Mouse (Mus musculus): ENCODE measurements around the gene Klhdc7b. TPM values are rescaled to one million over a fixed set of nuclear protein-coding genes. Genes with fewer than 3 reads are reported as not detected.

The Klhdc7b gene
- total RNA-seq, 2 experiments from 2014 or later: 0.30 to 0.34 TPM

DNA sequence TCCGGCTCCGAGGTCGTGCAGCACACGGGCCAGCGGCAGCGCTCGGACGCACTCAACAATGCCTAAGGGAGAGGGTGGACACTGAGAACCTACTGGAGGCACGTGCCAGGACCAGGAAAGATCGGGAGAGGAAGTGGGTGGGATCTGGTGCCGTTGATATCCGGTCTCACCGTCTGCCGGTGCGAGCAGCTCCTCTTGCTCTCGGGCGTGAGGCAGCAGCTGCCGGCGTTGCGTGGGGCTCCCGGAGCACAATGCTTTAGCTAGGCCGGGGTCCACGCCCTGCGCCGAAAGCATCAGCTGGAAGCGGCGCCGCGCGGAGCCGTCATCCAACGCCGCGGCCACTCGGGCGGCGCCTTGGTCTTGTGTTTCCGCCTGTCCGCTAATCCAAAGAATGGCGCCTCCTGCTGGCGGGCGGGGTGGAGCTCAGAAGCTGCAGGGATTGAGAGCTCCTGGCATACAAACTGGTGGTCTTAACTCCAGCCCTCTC, 10.9 kb upstream of the Klhdc7b start, which contains the start of gene Sco2:
Gene Sco2 (minus strand): TSS at position 85 of the 487 bp plus-strand sequence.
- peak; percentile 93 for DNase-seq (ENCODE audit: low spot score in 2 of 2)
- intact Hi-C loops (cut with DNase I): loop anchor here (2.0 kb wide), 1 partner anchor 19 kb away; the partner anchor contains the start of genes Lmf2 and Ncaph2

DNA sequence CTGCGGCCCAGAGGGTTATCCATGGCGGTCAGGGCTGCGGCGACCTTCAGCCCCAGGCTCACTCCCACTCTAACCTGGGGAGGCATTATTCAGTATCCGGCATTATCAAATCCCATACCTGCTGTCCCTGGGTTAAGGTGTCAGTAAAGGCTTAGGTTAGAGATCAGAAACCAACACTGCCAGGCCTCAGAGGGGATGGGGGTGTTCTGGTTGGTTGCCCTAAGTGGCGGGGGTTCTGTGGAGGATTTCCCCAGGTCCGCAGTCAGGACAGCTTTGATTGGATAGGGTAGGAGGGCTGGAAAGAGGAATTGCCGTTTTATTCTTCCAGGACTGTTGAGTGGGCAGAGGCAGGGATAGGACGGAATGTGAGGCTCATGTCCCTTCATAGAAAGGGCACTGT, 10.4 kb upstream of the Klhdc7b start:
- intact Hi-C loops (cut with DNase I): no loop called here
- no peak for DNase-seq (ENCODE audit: low spot score in 2 of 2)

DNA sequence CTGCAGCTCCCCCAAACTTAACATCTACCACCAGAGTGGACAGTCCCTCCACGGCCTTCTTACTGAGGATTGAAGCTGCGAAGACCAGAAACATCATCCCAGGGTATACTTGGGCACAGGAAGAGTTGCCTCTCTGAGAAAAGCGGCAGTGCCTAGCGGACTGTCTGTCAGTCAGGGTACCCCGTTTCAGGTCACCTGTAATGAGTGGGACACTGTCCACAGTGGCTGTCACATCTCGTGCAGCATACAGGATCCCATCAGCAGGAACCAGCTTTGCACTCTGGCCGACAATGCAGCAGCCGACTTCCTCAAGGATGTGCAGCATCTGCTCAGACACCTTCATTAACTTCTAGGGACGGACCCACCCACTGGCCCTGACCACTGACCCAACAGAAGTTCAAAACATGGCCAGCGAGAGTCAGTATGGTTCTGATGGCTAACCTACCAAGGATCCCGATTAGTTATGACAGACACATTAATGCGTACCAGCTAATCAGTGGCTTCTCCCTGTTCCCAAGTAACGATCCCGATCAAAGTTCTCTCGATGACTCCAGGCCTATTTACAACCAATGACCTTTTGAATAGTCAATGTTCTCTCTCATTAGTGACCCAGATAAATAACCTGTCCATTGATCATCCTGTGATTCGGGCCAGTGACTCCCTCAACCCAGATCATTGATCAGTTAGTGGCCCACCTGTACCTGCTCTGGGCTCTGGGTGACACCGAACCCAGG, 9.7 kb upstream of the Klhdc7b start:
- intact Hi-C loops (cut with DNase I): loop anchor here (5.0 kb wide), 1 partner anchor 92 kb away; no protein-coding TSS in a partner anchor
- DNase-seq (ENCODE audit: low spot score in 2 of 2): no peak

DNA sequence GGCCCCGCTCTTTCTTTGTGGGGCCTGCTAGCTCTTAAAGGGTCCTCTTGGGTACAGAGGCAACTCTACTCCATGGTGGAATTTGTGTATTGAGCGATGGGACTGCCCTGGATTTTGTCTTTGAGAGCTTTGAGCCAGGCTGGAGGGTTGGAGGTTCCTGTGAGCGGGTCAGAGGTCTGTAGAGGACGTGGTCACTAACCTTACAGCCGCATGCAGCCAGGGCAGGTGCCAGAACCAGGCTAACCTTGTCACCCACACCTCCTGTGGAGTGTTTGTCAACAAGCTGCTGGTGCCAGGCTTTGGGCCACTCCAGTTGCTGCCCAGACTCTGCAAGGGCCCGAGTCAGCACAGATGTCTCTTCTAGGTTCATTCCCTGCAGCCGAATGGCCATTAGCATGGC, 8.7 kb upstream of the Klhdc7b start:
- no peak for DNase-seq (ENCODE audit: low spot score in 2 of 2)
- intact Hi-C loops (cut with DNase I): loop anchor here (5.0 kb wide), 1 partner anchor 91 kb away; no protein-coding TSS in a partner anchor

DNA sequence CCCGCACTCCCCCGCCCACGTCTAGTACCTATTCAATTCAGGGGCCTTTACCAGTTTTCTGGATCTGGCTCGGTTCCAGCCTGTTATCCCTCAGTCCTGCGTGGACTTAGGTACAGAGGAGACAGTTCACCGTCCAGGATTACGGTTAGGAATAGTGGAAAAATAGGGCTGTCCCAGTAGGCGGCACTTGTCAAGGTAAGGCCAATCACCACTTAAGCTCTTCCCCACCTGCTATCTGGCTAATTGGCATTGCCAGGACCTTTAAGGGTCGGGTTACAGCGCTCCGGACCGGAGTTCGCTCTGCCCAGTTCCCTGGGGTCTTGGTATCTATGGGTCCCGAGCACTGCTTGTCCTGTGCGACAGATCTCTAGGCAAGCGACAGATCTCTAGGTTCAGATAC, 7.8 kb upstream of the Klhdc7b start, which contains the start of gene Tymp:
Gene Tymp (minus strand): TSS at position 83 of the 400 bp plus-strand sequence.
- intact Hi-C loops (cut with DNase I): loop anchor here (5.0 kb wide), 1 partner anchor 90 kb away; no protein-coding TSS in a partner anchor
- no peak for DNase-seq (ENCODE audit: low spot score in 2 of 2)

DNA sequence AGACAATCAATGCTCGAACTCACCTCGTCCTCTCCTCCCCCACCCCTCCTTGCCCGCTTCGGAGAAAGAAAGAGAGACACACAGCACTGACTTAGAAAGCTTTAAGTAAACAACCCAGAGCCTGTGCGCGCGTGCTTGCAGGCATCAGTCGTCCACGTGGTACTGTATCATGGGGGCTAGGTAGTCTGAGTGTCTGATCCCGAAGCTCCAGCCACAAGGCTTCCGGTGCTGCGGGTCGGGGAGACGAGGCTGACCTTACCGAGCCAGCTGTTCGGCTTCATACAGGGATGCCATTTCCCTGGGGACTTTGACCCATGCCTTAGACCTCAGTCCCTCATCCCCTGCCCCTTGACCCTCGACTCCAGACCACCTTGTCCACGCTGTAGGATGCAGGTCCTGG, 7.4 kb upstream of the Klhdc7b start:
- intact Hi-C loops (cut with DNase I): loop anchor here (5.0 kb wide), 1 partner anchor 90 kb away; no protein-coding TSS in a partner anchor
- no peak for DNase-seq (ENCODE audit: low spot score in 2 of 2)

DNA sequence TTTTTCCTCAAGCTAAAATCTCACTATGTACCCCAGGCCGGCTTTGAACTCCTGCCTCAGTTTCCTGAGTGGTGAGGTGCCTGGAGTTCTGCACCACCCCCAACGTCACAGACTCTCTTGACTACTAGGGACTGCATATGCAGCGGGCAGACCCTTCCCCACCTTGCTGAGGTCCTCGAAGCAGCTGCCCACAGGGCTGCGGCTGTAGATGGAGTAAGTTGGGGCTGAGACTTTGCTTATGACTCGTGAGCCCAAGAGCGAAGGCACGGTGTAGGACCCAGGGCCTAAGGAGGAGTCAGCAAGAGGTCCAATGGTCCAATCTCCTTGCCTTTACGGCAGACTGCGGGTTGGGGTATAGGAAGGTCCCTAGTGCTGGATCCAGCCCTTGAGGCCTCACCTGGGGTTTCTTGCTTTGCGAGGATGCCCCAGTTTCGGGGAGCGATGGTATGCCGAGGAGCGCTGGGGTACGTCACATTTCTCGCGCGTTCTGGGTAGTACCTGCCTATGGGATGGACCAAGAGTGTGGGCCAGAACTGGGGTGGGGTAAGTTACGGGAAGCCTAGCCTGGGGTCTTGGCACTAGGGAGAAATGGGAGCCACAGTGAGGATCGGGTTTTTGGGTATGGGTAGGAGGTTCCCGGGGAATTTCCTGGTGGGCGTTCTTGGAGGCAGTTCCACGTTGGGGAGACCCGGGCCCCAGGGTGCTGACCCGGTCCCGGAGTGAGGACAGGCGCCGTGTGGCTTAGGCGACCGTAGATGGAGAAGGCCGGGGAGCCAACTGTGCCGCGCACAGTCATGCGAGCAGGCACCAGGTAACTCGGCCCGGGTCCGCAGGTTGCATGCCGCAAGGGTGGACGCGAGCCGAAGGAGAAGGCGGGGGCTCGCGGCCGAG, 6.5 kb upstream of the Klhdc7b start:
- intact Hi-C loops (cut with DNase I): loop anchor here (5.0 kb wide), 1 partner anchor 89 kb away; no protein-coding TSS in a partner anchor
- no peak for DNase-seq (ENCODE audit: low spot score in 2 of 2)

DNA sequence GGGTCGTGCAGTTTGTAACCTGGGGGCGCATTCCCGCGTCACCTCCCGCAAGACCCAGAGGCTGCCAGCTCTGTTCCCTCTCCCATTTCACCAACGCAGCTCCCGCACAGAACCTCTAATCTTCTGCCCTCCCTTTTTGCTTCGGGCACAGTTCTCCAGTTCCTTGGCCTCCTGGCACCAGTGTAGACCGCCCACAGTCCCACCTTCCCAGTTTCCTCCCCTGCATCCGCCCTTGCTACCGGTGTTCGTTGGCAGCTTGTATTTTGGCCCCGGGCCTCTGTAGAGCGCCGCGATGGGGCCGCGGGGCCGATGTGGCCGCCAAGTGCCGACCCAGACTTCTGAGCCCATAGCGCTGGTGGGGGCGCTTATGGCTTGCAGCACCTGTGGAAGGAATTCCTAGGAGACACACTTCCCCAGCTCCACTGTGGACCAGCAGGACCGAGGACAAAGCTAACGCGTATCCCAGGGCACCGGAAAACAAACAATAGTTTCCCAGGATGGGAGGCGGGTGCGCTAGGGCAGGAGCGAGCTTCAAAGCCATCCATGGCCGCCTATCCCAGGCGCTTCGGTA, 5.8 kb upstream of the Klhdc7b start, which contains the start of gene Odf3b:
Gene Odf3b (minus strand): TSS at position 452 of the 571 bp plus-strand sequence.
- DNase-seq (ENCODE audit: low spot score in 2 of 2): no peak
- intact Hi-C loops (cut with DNase I): loop anchor here (5.0 kb wide), 1 partner anchor 88 kb away; no protein-coding TSS in a partner anchor

DNA sequence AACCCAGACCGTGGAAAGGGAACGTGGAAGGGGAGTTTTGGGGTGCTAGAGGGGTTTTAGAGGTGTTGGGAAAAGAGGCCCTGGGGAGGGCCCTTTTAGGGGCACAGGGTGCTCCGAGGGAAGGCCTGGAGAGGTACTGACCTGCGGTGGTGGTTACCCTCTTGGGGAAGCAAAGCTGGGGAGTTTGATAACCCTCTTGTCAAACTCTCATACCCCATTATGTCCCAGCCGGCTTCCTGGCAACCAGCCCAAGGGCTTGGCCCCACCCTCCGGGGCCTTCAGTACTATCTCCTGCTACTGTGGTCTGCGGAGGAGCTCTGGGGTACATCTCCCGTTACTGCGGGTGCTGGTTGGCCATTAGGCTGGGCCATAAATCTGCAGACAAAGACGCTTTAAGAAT, 5.3 kb upstream of the Klhdc7b start:
- intact Hi-C loops (cut with DNase I): loop anchor here (5.0 kb wide), 1 partner anchor 88 kb away; no protein-coding TSS in a partner anchor
- no peak for DNase-seq (ENCODE audit: low spot score in 2 of 2)

DNA sequence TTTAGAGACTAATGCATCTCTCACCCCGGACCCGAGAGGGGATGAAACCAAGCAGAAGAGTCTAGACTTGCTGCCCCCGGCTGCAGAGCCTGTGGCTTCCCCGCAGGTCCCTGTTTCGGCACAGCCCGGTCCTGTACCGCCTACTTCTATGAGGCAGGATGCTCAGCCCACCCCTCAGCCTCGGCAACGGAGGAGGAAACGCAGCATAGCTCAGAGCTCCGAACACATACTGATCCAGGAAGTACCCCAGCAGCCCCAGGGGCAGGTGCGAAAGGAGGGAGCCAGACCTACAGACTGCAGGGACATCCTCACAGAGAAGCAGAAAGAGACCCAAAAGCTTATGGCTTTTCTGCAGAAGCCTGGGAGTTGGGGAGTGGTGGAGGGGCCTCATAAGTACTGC, 2.4 kb downstream of the Klhdc7b start:
- no peak for DNase-seq (ENCODE audit: low spot score in 2 of 2)
- intact Hi-C loops (cut with DNase I): no loop called here

DNA sequence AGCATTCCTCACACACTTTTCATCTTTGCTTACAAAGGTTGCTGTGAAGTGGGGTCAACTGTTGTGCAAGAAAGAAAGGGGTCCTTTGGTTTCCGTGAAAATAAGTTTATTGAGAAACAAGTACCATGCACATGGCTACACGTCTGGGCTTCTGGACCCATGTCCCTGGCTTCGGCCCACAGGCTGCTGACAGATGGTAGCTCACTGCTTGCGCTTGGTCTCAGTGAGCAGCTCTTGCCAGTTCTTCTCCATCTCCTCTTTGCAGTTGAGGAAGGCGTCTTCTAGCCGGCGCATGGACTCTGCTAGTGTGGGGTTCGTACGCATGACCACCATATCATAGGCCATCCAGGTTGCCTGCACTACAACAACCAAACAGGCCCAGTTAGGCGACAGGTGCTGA, 5.4 kb downstream of the Klhdc7b start:
- no peak for DNase-seq (ENCODE audit: low spot score in 2 of 2)
- intact Hi-C loops (cut with DNase I): no loop called here

DNA sequence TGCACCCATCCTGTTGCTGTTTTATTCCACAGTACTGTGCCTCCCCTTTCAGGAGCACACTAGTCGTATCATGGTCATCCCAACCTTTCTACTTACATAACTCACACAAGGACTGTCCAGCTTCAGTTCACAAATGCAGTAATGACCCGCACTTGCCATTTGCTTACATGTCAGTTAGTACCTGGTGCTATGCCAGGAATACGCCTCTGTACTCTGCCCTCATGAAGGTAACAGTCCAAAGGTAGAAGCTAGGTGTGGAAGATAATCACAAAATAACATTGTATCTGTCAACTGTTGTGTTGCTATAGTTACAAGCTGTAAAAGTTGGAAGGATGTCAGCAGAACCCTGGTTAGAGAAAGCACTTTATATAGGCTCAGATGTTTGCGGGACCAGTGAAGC, 12.2 kb downstream of the Klhdc7b start:
- intact Hi-C loops (cut with DNase I): no loop called here
- no peak for DNase-seq (ENCODE audit: low spot score in 2 of 2)

DNA sequence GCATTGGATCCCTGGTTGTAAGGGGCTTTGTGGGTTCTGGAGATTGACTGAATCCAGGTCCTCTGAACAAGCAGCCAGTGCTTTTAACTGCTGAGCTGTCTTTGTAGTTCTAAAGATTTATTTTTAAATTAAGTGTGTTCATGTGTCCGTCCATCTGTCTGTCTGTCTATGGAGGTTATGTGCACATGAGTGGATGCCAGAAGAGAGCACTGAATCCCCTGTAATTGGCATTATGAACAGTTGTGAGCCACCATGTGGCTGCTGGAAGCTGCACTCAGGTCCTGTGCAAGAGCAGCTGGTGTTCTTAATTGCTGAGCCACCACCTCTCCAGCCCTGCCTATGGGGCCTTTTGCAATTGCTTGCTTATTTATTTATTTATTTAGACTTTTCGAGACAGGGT, 13.4 kb downstream of the Klhdc7b start:
- intact Hi-C loops (cut with DNase I): no loop called here
- no peak for DNase-seq (ENCODE audit: low spot score in 2 of 2)

DNA sequence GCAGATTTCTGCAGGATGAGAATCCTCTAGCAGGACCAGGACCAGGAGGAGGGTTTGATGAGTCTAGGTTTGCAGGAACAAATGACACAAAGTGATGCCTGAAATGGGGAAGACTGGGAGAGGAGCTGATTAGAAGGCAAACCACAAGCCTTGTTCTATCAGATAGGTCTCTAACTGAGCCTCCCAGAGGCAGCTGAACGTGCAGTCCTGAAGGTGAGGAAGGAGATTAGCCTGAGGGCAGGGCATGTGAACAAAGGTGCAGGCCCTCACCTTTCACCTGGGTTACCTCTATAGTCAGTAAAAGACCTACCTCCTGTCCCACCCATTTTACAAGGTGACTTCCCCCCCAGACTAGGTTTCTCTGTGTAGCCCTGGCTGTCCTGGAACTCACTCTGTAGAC, 15.0 kb downstream of the Klhdc7b start:
- no peak for DNase-seq (ENCODE audit: low spot score in 2 of 2)
- intact Hi-C loops (cut with DNase I): no loop called here

DNA sequence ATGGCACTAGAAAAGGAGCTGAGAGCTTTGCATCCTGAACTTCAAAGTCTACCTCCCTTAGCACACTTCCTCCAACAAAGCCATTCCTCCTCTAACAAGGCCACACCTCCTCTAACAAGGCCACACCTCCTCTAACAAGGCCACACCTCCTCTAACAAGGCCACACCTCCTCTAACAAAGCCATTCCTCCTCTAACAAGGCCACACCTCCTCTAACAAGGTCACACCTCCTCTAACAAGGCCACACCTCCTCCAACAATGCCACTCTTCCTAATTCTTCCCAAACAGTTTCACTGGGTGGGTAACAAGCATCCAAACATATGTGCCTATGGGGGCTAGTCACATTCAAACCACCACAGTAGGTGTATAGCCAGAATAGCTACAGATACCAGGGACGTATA, 17.8 kb downstream of the Klhdc7b start:
- DNase-seq (ENCODE audit: low spot score in 2 of 2): no peak
- intact Hi-C loops (cut with DNase I): no loop called here

DNA sequence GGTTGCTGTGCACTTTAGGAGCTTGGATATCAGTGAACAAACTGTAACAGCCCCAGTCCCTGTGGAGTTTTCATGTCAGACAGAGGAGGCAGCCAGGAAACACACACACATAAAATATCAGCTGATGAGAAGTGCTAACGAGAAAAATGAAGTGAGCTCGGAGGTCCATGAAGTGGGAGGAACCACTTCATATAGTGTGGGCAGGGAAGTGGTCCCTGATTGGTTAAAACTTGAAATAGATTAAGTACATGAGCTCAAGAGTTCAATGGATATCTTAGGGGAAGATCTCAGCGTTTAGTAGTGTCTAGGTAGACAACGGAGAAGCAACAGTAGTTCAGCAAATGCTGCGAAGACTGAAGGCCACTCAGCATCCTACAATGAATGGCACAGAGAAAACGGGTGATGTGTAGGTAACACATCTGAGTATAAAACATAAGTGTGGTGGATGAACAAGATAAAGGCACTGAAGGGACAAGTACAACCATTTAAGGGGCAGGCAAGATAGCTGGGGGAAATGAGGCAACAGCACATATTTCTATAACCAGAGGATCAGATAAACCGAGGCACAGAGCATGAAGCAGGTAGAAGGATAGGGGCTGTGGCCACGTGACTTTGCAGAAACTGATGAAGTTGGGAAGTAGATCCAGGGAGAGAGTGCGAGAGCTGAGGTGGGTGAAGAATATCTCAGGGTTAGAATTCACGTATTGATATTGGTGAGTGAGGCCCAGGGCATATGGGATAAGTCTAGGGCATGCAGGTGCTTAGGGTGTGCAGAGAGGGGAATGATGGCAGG, 20.3 kb downstream of the Klhdc7b start:
- no peak for DNase-seq (ENCODE audit: low spot score in 2 of 2)
- intact Hi-C loops (cut with DNase I): no loop called here

DNA sequence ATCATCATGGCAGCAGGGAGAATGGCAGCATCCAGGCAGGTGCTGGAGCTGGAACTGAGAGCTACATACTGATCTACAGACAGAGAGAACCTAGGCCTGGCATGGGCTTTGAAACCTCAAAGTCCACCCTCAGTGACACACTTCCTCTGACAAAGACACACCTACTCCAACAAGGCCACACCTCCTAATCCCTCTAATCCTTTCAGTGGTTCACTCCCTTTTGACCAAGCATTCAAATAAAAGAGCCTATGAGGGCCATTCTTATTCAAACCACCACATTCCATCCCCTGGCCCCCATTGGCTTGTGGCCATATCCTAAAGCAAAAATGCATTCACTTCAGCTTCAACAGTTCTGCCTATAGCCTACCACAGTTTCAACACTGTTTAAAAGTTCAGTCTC, 22.0 kb downstream of the Klhdc7b start:
- DNase-seq (ENCODE audit: low spot score in 2 of 2): no peak
- intact Hi-C loops (cut with DNase I): no loop called here

DNA sequence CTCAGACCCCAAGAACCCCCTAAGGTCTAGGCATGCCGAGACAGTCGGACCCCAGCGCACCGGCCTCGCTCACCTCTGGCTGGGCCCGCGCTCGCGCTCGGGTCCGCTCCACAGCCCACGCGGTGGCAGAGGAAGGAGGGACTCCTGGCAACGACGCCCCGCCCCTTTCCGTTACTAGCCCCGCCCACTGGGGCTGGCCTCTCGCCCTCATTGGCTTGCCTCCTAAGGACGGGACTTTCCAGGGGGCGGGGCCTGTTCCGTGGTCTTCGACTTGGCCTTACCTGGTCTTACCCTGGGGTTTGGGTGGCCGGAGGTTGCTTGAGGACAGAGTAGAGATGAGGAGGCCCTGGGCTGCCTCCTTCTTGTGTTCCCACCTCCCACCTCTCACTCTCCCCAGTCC, 25.4 kb downstream of the Klhdc7b start, which contains the start of gene Syce3:
Gene Syce3 (minus strand): TSS at position 386 of the 400 bp plus-strand sequence.
- no peak for DNase-seq (ENCODE audit: low spot score in 2 of 2)
- intact Hi-C loops (cut with DNase I): no loop called here

DNA sequence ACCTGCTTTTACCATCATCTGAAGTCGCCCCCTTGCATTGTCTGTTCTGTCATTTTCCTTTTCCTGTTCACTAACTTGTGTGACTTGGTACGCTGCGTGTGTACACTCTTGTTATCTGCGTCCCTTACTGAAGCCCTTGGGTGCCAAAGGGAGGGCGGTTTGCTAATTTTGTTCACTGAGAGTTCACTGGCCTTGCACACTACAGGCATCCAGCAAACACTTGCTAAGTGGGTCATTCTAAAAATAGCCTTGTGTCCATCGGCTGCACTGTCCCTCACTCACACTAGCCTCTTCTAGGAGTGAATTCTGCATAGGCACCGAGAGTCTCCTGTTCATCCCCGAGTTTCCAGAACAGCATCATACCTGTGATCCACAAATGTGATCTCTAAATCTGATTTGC, 30.6 kb downstream of the Klhdc7b start:
- intact Hi-C loops (cut with DNase I): no loop called here
- no peak for DNase-seq (ENCODE audit: low spot score in 2 of 2)
